Mouse (Mus musculus) CH12.LX (cell line): ENCODE measurements around the gene Mns1. TPM values are rescaled to one million over a fixed set of nuclear protein-coding genes. Genes with fewer than 3 reads are reported as not detected.

Experiments used
- DNase-seq: peaks from one replicate; pipeline ENCODE4 v3.0.0-alpha.2; 2013; ENCODE audit errors: extremely low read depth
- H3K27ac ChIP-seq: 2 replicates; pipeline ENCODE4 v1.5.1; 2012; ENCODE audit warnings: low read depth, mild to moderate bottlenecking, control low read depth, moderate library complexity; ENCODE audit not compliant: insufficient read depth
- H3K27me3 ChIP-seq: replicated peaks from 2 replicates; pipeline ENCODE3; 2012; ENCODE audit warnings: inconsistent platforms
- H3K36me3 ChIP-seq, 2 experiments: replicated peaks in 1 of 2; 2 replicates each; pipeline versions ENCODE3 to v1.6.1; 2012; ENCODE audit warnings: inconsistent platforms in 1 of 2, low read length in 1 of 2, mild to moderate bottlenecking in 1 of 2, mixed read lengths in 1 of 2, moderate library complexity in 1 of 2; ENCODE audit not compliant: control insufficient read depth in 1 of 2, insufficient read depth in 1 of 2
- H3K4me1 ChIP-seq, 2 experiments: 2 replicates each; pipeline ENCODE4 v1.6.1; 2012; ENCODE audit warnings: inconsistent platforms in 1 of 2, moderate library complexity in 1 of 2; ENCODE audit not compliant: insufficient read depth in 2 of 2, control insufficient read depth in 1 of 2
- H3K4me2 ChIP-seq: 2 replicates; pipeline ENCODE4 v1.6.1; 2012; ENCODE audit warnings: low read depth, mild to moderate bottlenecking, control low read depth; ENCODE audit not compliant: poor library complexity, insufficient read depth, severe bottlenecking
- H3K4me3 ChIP-seq, 3 experiments: fragments of 150-350 bp in 1 of 3; sonication (generic) in 1 of 3; replicated peaks in 1 of 3; 2 replicates each; pipeline versions ENCODE3 to v1.5.1; 2011 to 2012; ENCODE audit warnings: low read depth in 2 of 3, low read length in 2 of 3, mild to moderate bottlenecking in 2 of 3, moderate library complexity in 2 of 3, control low read depth in 1 of 3, improper control_type of control experiment in 1 of 3, inconsistent platforms in 1 of 3, mixed read lengths in 1 of 3; ENCODE audit not compliant: poor library complexity in 1 of 3
- H3K79me2 ChIP-seq: replicated peaks from 2 replicates; pipeline ENCODE4 v1.6.1; 2012; ENCODE audit warnings: mild to moderate bottlenecking, moderate library complexity; ENCODE audit not compliant: control insufficient read depth, poor library complexity, insufficient read depth, severe bottlenecking; ENCODE audit errors: extremely low read depth
- H3K9ac ChIP-seq: 2 replicates; pipeline ENCODE4 v1.6.1; 2012; ENCODE audit warnings: low read depth, mild to moderate bottlenecking, control low read depth, moderate library complexity; ENCODE audit not compliant: insufficient read depth
- H3K9me3 ChIP-seq: replicated peaks from 2 replicates; pipeline ENCODE3; 2012; ENCODE audit warnings: low read length, inconsistent platforms, mixed read lengths
- BHLHE40 ChIP-seq: IDR thresholded peaks from 2 replicates; pipeline ENCODE4 v1.6.1; 2011; ENCODE audit warnings: mild to moderate bottlenecking, low read depth, low read length, improper control_type of control experiment
- CHD1 ChIP-seq: IDR thresholded peaks from 2 replicates; pipeline ENCODE4 v1.6.1; 2012; ENCODE audit warnings: low read depth, low read length, improper control_type of control experiment, inconsistent platforms
- CHD2 ChIP-seq: IDR thresholded peaks from 2 replicates; pipeline ENCODE4 v1.6.1; 2011; ENCODE audit warnings: low read length, improper control_type of control experiment
- CTCF ChIP-seq, 2 experiments: IDR thresholded peaks in 1 of 2; conservative IDR thresholded peaks in 1 of 2; 2 replicates each; pipeline ENCODE4 v1.5.1; 2011 to 2012; ENCODE audit warnings: low read depth in 2 of 2, low read length in 2 of 2, improper control_type of control experiment in 1 of 2, inconsistent platforms in 1 of 2, mild to moderate bottlenecking in 1 of 2, moderate library complexity in 1 of 2
- E2F4 ChIP-seq: IDR thresholded peaks from 2 replicates; pipeline ENCODE4 v1.6.1; 2011; ENCODE audit warnings: low read depth, low read length, improper control_type of control experiment; ENCODE audit not compliant: insufficient replicate concordance
- EP300 ChIP-seq: IDR thresholded peaks from 2 replicates; pipeline ENCODE4 v1.6.1; 2011; ENCODE audit warnings: low read length, improper control_type of control experiment
- ETS1 ChIP-seq: conservative IDR thresholded peaks from 2 replicates; pipeline ENCODE4 v1.6.1; 2012; ENCODE audit warnings: low read depth, mild to moderate bottlenecking, inconsistent platforms, low read length, improper control_type of control experiment, moderate library complexity
- HCFC1 ChIP-seq: IDR thresholded peaks from 2 replicates; pipeline ENCODE4 v1.6.1; 2012; ENCODE audit warnings: low read depth, mild to moderate bottlenecking, inconsistent platforms, low read length, improper control_type of control experiment
- JUND ChIP-seq: conservative IDR thresholded peaks from 2 replicates; pipeline ENCODE4 v1.6.1; 2011; ENCODE audit warnings: low read depth, low read length, improper control_type of control experiment
- MAX ChIP-seq: IDR thresholded peaks from 2 replicates; pipeline ENCODE4 v1.6.1; 2011; ENCODE audit warnings: low read length, improper control_type of control experiment
- MEF2A ChIP-seq: IDR thresholded peaks from 2 replicates; pipeline ENCODE4 v1.6.1; 2014; ENCODE audit warnings: low read depth, mild to moderate bottlenecking, inconsistent platforms, low read length, improper control_type of control experiment, borderline replicate concordance
- MYC ChIP-seq: IDR thresholded peaks from 2 replicates; pipeline ENCODE4 v1.6.1; 2011; ENCODE audit warnings: low read depth, mild to moderate bottlenecking, improper control_type of control experiment, low read length
- NELFE ChIP-seq: IDR thresholded peaks from 2 replicates; pipeline ENCODE4 v1.6.1; 2011; ENCODE audit warnings: low read depth, low read length, improper control_type of control experiment
- NRF1 ChIP-seq: IDR thresholded peaks from 2 replicates; pipeline ENCODE4 v1.6.1; 2014; ENCODE audit warnings: low read depth, mild to moderate bottlenecking, inconsistent platforms, low read length, improper control_type of control experiment, moderate library complexity
- POLR2A ChIP-seq: IDR thresholded peaks from 2 replicates; pipeline ENCODE4 v1.6.1; 2011; ENCODE audit warnings: low read depth, mild to moderate bottlenecking, improper control_type of control experiment, low read length
- POLR2AphosphoS2 ChIP-seq: IDR thresholded peaks from 2 replicates; pipeline ENCODE4 v1.6.1; 2011; ENCODE audit warnings: low read depth, low read length, improper control_type of control experiment
- RAD21 ChIP-seq: IDR thresholded peaks from 2 replicates; pipeline ENCODE4 v1.6.1; 2011; ENCODE audit warnings: low read depth, mild to moderate bottlenecking, low read length, improper control_type of control experiment, moderate library complexity
- SMC3 ChIP-seq: IDR thresholded peaks from 2 replicates; pipeline ENCODE4 v1.6.1; 2011; ENCODE audit warnings: low read depth, low read length, improper control_type of control experiment
- TBP ChIP-seq: conservative IDR thresholded peaks from 2 replicates; pipeline ENCODE4 v1.6.1; 2011; ENCODE audit warnings: low read depth, low read length, improper control_type of control experiment
- TCF12 ChIP-seq: IDR thresholded peaks from 2 replicates; pipeline ENCODE4 v1.6.1; 2014; ENCODE audit warnings: low read depth, mild to moderate bottlenecking, inconsistent platforms, low read length, improper control_type of control experiment
- USF1 ChIP-seq: IDR thresholded peaks from 2 replicates; pipeline ENCODE4 v1.6.1; 2014; ENCODE audit warnings: low read depth, mild to moderate bottlenecking, inconsistent platforms, low read length, improper control_type of control experiment
- USF2 ChIP-seq: conservative IDR thresholded peaks from 2 replicates; pipeline ENCODE4 v1.6.1; 2011; ENCODE audit warnings: low read depth, low read length, improper control_type of control experiment
- ZC3H11A ChIP-seq: IDR thresholded peaks from 2 replicates; pipeline ENCODE4 v1.6.1; 2012; ENCODE audit warnings: low read depth, mild to moderate bottlenecking, inconsistent platforms, low read length, improper control_type of control experiment
- ZMIZ1 ChIP-seq: IDR thresholded peaks from 2 replicates; pipeline ENCODE4 v1.6.1; 2012; ENCODE audit warnings: low read depth, mild to moderate bottlenecking, inconsistent platforms, low read length, improper control_type of control experiment
- ZNF384 ChIP-seq: IDR thresholded peaks from 2 replicates; pipeline ENCODE4 v1.6.1; 2012; ENCODE audit warnings: low read depth, low read length, improper control_type of control experiment, inconsistent platforms
- dilution Hi-C: fragments of 300-500 bp; cut with MboI; formaldehyde crosslinking; loops from 2 replicates; pipeline ENCODE4 v1.14.3; 2020; ENCODE audit warnings: low sequenced_read_pairs; ENCODE audit not compliant: extremely low pct_unique_long_range_greater_than_20kb, extremely low pct_ligation_motif_present
- in situ Hi-C: fragments of 300-500 bp; cut with MboI; formaldehyde crosslinking; loops from 3 replicates; pipeline ENCODE4 v1.14.3; 2019; ENCODE audit warnings: low sequenced_read_pairs, low pct_ligation_motif_present, low pct_unique_long_range_greater_than_20kb, mixed read lengths
- polyA plus RNA-seq: library from polyadenylated mRNA; unstranded; fragments of >175 nt; gene quantifications from 2 replicates; pipeline ENCODE4 v1.2.1, GENCODE M21; 2012; ENCODE audit warnings: low read depth; ENCODE audit not compliant: insufficient read length
- total RNA-seq, 2 experiments: library from RNA; depleted of rRNA; stranded (reverse); fragments of 300-350 nt in 1 of 2; fragments of >200 nt in 1 of 2; gene quantifications; 2 replicates each; pipeline ENCODE4 v1.2.3; 2012 to 2014

The Mns1 gene
- total and polyA plus RNA-seq, 3 experiments, result 16.7 to 66.0 (median 19.4) TPM

DNA sequence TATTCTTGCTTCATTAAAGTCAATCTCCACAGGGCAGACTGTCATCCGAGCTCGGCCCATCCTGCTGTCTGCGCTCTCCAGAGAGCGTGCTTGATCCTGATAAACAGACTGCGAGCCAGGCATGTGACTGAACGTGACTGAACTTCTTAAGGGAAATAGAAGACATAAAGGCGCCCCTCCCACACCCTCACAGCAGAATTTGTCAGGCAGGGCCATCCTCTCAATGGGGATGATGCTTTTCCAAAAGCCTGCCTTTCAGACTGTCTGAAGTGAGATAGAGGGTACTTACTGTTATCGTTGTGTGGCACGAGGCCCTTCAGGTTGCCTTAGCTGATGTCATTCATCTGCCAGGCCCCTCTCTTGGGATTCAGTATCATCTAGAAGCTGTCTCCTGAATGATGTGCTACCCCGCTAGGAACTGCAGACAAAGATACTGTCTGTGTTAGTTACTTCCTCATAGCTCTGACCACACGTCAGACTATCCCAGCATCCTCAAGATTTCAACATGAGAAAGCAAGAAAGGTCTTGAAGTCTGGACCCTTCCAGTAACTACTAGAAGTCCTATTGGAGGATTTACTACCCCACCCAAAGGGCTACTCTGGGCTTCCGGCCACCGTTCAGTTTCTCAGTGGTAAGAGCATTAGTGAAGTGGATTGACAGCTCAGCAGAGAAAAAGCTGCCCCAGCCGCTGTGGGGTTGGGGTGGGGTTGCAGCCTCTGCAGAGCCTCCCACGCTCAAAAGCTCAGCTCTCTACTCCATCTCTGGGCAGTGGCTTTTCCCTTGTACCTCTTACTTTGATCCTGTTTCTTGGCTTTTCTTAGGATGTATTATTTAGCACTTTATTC is 28.2 kb upstream of the Mns1 start:
- H3K4me1 ChIP-seq, result peaks cover 4 to 17% of the 10 kb centered on the region in 2 experiments; a peak in 3 of 4 replicates
- H3K9me3 ChIP-seq, result no peaks in the 10 kb centered on the region
- no peak overlapping the region for H3K9ac ChIP-seq
- TF ChIP-seq BHLHE40 (peak; percentile 59; the same call in 1 of the 2 replicates), ZC3H11A (no peak)
- no peak overlapping the region for H3K27ac ChIP-seq
- no peaks in the 10 kb centered on the region for H3K79me2 ChIP-seq
- no peak overlapping the region for H3K4me3 ChIP-seq
- H3K4me2 ChIP-seq, result no peak overlapping the region; the same call in 1 of the 2 replicates
- dilution Hi-C loops (no loop called here), in situ Hi-C loops (loop anchor here (5.0 to 10.0 kb wide), 3 partner anchors 212 to 765 kb away; no protein-coding TSS in a partner anchor)
- DNase-seq, result peak; percentile 10
- H3K27me3 ChIP-seq, result no peaks in the 10 kb centered on the region
- H3K36me3 ChIP-seq, result no peaks in the 10 kb centered on the region

GRCm38 (mm10) chr9:72411746-72412145 is 26.1 kb upstream of the Mns1 start:
- in situ Hi-C loops, result no loop called here
- no peak overlapping the region for H3K9ac ChIP-seq
- H3K9me3 ChIP-seq, result no peaks in the 10 kb centered on the region
- no peak for DNase-seq
- H3K4me2 ChIP-seq, result no peak overlapping the region
- dilution Hi-C loops, result no loop called here
- H3K4me1 ChIP-seq, result peaks cover 4 to 17% of the 10 kb centered on the region in 2 experiments; a peak in 3 of 4 replicates
- H3K4me3 ChIP-seq, result no peak overlapping the region
- TF ChIP-seq CHD2, result no peak
- peak; percentile 51 for TF ChIP-seq RAD21
- TF ChIP-seq TBP, result no peak
- no peak for TF ChIP-seq JUND
- TF ChIP-seq HCFC1, result no peak
- TF ChIP-seq POLR2AphosphoS2, result no peak
- TF ChIP-seq SMC3, result peak; percentile 36; the same call in 1 of the 2 replicates
- TF ChIP-seq CTCF (conservative IDR thresholded peaks at IDR 0.05 in 1 of 2, IDR thresholded peaks at IDR 0.05 in 1 of 2; ENCODE audit: low read depth in 2 of 2, low read length in 2 of 2), result peak in 1 of 2 experiments; percentile 52; a peak in 2 of 4 replicates
- no peak for TF ChIP-seq MAX
- no peak for TF ChIP-seq E2F4
- TF ChIP-seq, all 38 proteins: peak for 3
- Histone ChIP-seq H3K27me3 (no peaks in the 10 kb centered on the region), H3K79me2 (no peaks in the 10 kb centered on the region), H3K36me3 (no peaks in the 10 kb centered on the region), H3K27ac (no peak overlapping the region)

- TF ChIP-seq POLR2A, result no peak
- no peak for TF ChIP-seq CTCF (conservative IDR thresholded peaks at IDR 0.05 in 1 of 2, IDR thresholded peaks at IDR 0.05 in 1 of 2; ENCODE audit: low read depth in 2 of 2, low read length in 2 of 2)
- no peak for TF ChIP-seq MAX
- no peak for TF ChIP-seq EP300
- TF ChIP-seq MEF2A, result no peak
- TF ChIP-seq CHD1, result no peak
- TF ChIP-seq ZNF384, result no peak
- no peak for TF ChIP-seq TCF12
- TF ChIP-seq MYC, result no peak
- no peak for TF ChIP-seq ZMIZ1
- no peak for TF ChIP-seq USF1
- no peak for TF ChIP-seq NELFE
- no peak for TF ChIP-seq BHLHE40
- no peak for TF ChIP-seq USF2
- TF ChIP-seq NRF1, result no peak
- no peak for TF ChIP-seq ETS1
- TF ChIP-seq, all 38 proteins: peak for 0
- Histone ChIP-seq H3K27me3 (no peaks in the 10 kb centered on the region), H3K4me2 (no peak overlapping the region), H3K4me3 (no peak overlapping the region), H3K9ac (no peak overlapping the region), H3K9me3 (no peaks in the 10 kb centered on the region), H3K79me2 (no peaks in the 10 kb centered on the region), H3K27ac (no peak overlapping the region), H3K4me1 (peaks cover 0 to 7% of the 10 kb centered on the region in 2 experiments; a peak in 2 of 4 replicates), H3K36me3 (no peaks in the 10 kb centered on the region)
- in situ Hi-C loops (no loop called here), dilution Hi-C loops (no loop called here)
- DNase-seq, result no peak
Observed at GRCm38 (mm10) chr9:72418443-72418842, 19.4 kb upstream of the Mns1 start.
